Mouse (Mus musculus) kidney, adult 10 weeks (tissue): Measurements from ENCODE around the gene Eif4e1b. TPM values are rescaled to one million over a fixed set of nuclear protein-coding genes. Genes with fewer than 3 reads are reported as not detected.

Source experiments
- polyA plus RNA-seq: library from polyadenylated mRNA; stranded (reverse); fragments of 350-450 nt; fragmentation: Illumina TruSeq; extraction: RNeasy Lipid Tissue Mini Kit (QIAGEN cat#74804); gene quantifications from one replicate; pipeline ENCODE4 v1.2.3, GENCODE M21; 2014; ENCODE audit warnings: low read depth, low replicate concordance

Eif4e1b gene
- not detected for polyA plus RNA-seq

DNA sequence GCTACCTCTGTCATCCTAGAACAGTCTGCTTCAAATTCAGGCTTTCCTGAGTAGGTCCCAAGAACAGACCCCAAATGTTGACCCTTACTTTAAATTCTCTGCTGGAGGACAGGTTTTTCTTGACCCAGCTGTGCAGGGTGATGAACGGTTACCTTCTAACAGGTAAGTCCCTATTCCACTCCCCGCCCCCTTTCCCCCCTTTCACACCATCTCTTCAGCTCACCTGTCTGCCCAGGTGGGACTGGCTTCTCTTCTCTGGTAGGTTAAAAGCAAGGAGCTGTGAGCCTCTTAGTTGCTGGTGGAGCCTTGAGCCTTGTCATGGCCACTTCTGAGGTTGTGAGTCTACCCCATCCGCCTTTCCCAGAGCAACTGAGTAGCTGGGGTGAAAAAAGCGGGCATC lies at the start of gene Eif4e1b:
TSS of gene Eif4e1b (plus strand) at position 301 of the 400 bp plus-strand sequence.

DNA sequence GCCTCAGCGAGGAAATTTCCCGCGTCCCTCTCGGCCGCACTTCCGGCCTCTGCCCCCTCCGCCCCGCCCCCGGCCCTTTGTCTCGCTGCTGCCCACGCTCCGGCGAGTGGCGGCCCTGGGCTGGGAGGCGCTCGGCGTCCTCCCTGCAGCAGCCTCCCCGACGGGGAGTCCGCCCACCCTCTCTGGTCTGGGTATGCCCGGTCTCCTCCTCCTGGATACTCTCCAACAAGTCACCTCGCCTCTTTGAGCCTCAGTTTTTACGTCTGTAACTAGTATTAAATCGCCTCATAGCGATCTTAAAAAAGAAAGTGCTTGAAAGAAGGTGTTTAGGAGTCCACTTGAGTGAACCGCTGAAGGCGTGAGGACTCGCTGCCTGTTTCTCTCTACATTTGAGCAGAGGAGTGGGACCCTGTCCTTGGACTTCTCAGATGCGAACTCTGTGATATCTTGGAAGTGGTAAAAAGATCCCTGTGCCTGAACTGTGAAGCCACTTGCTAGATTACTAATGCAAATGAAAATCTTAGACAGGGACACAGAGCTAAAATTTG lies 33.9 kb upstream of the Eif4e1b start, which contains the start of gene Gprin1:
TSS of gene Gprin1 (minus strand) at position 11 of the 548 bp plus-strand sequence.

GRCm38 (mm10) chr13:54766192-54766768 lies 17.5 kb upstream of the Eif4e1b start, which contains the start of gene Sncb:
Gene Sncb, minus strand, starts transcription at chr13:54766595.

DNA sequence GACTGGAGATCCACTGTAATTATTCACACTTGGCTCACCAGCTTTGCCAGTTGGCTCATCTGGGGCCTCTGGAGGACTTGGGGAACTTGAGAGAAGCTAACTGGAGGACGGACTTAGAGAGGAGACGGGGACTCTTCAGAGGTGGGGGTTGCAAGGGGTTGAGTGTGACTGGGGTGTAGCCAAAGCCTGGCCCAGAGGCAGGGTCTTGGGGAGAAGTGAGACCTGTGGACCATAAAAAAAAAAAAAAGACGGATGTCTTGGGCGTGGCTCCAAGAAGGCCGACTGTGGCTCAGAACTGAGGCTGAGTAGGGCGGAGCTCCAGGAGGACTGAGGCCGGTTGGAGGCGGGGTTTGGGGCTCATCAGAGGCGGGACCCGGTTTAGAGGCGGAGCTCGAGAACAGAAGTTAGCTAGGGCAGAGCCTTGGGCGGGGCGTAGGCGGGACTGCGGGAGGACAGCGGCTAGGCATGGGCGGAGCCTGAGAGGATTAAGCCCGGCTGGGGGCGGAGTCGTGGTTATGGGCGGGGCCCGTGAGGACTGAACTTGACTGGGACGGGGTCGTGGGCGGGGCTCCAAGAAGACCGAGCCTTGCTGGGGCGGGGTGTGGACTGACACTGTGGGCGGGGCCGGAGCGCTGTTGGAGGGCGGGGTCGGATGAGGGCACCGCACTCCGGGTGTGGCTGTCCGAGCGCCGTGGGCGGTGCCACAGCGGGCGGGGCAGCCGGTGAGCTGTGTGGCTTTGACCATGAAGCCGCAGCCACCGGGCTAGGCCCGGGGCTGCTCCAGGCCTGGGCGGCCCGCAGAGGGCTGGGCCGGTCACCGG lies 5.2 kb downstream of the Eif4e1b start, which contains the start of gene Tspan17:
TSS of gene Tspan17 (plus strand) at position 638 of the 821 bp plus-strand sequence.

Other genes starting within 250 kb of the Eif4e1b start
- 627 TPM for gene 4833439L19Rik, start 218.6 kb upstream of the Eif4e1b start, polyA plus RNA-seq
- gene Arl10, start 209.0 kb upstream of the Eif4e1b start, polyA plus RNA-seq, result 1.4 TPM
- 12.3 TPM for gene Nop16, start 193.9 kb upstream of the Eif4e1b start, polyA plus RNA-seq
- 24.3 TPM for gene Higd2a, start 193.8 kb upstream of the Eif4e1b start, polyA plus RNA-seq
- gene Cltb, start 172.7 kb upstream of the Eif4e1b start, polyA plus RNA-seq, result 16.1 TPM
- 35.6 TPM for gene Faf2, start 162.2 kb upstream of the Eif4e1b start, polyA plus RNA-seq
- 19.1 TPM for gene Rnf44, start 90.1 kb upstream of the Eif4e1b start, polyA plus RNA-seq
- 4.4 TPM for gene Cdhr2, start 82.5 kb upstream of the Eif4e1b start, polyA plus RNA-seq
- not detected for gene Gprin1, start 34.1 kb upstream of the Eif4e1b start, polyA plus RNA-seq
- gene Sncb, start 17.4 kb upstream of the Eif4e1b start, polyA plus RNA-seq, result not detected
- 1.5 TPM for gene Tspan17, start 5.4 kb downstream of the Eif4e1b start, polyA plus RNA-seq
- gene Unc5a, start 165.4 kb downstream of the Eif4e1b start, polyA plus RNA-seq, result not detected
- gene Hk3, start 237.4 kb downstream of the Eif4e1b start, polyA plus RNA-seq, result not detected